Mouse (Mus musculus) R1 (cell line): ENCODE data around the gene Phf24.

Experiments used
- DNase-seq: peaks from one replicate; pipeline ENCODE4 v3.0.0-alpha.2; 2018; ENCODE audit warnings: low read depth, low spot score

Phf24 gene

GRCm38 (mm10) chr4:42913391-42913790 is 3.1 kb upstream of the Phf24 start:
- no peak for DNase-seq

- DNase-seq, result no peak
These were observed 1.1 kb upstream of the Phf24 start for GRCm38 (mm10) chr4:42915311-42915710.

- no peak for DNase-seq
These were observed 494 bp upstream of the Phf24 start for GRCm38 (mm10) chr4:42915966-42916365.

- no peak for DNase-seq
These were observed 928 bp downstream of the Phf24 start for GRCm38 (mm10) chr4:42917402-42917774.

GRCm38 (mm10) chr4:42920726-42921125 is 4.3 kb downstream of the Phf24 start:
- DNase-seq, result no peak

GRCm38 (mm10) chr4:42921536-42921935 is 5.1 kb downstream of the Phf24 start:
- DNase-seq, result no peak

- no peak for DNase-seq
These were observed 5.6 kb downstream of the Phf24 start for GRCm38 (mm10) chr4:42922056-42922455.

GRCm38 (mm10) chr4:42922461-42922860 is 6.0 kb downstream of the Phf24 start:
- DNase-seq, result no peak

GRCm38 (mm10) chr4:42924095-42924710 is 7.7 kb downstream of the Phf24 start:
- DNase-seq, result no peak

- peak; percentile 65 for DNase-seq
These were observed 11.7 kb downstream of the Phf24 start for GRCm38 (mm10) chr4:42928209-42928608.

GRCm38 (mm10) chr4:42928952-42929351 is 12.5 kb downstream of the Phf24 start:
- DNase-seq, result peak; percentile 20

- no peak for DNase-seq
These were observed 15.9 kb downstream of the Phf24 start for GRCm38 (mm10) chr4:42932229-42932969.

GRCm38 (mm10) chr4:42933630-42934029 is 17.2 kb downstream of the Phf24 start:
- DNase-seq, result peak; percentile 75

GRCm38 (mm10) chr4:42941396-42941795 is 24.9 kb downstream of the Phf24 start:
- DNase-seq, result no peak

- DNase-seq, result no peak
These were observed 26.9 kb downstream of the Phf24 start for GRCm38 (mm10) chr4:42943341-42943740.

GRCm38 (mm10) chr4:42944185-42944584 is 27.7 kb downstream of the Phf24 start:
- DNase-seq, result no peak

- DNase-seq, result peak; percentile 44
These were observed 28.6 kb downstream of the Phf24 start for GRCm38 (mm10) chr4:42945043-42945442.

- no peak for DNase-seq
These were observed 29.0 kb downstream of the Phf24 start for GRCm38 (mm10) chr4:42945445-42945844.

- peak; percentile 76 for DNase-seq
These were observed 29.5 kb downstream of the Phf24 start for GRCm38 (mm10) chr4:42945952-42946351.

GRCm38 (mm10) chr4:42946733-42947290 is 30.4 kb downstream of the Phf24 start:
- peak; percentile 56 for DNase-seq

- DNase-seq, result no peak
These were observed 32.1 kb downstream of the Phf24 start for GRCm38 (mm10) chr4:42948527-42948926.

- DNase-seq, result no peak
These were observed 32.7 kb downstream of the Phf24 start for GRCm38 (mm10) chr4:42949051-42949675.

GRCm38 (mm10) chr4:42949676-42950051 is 33.2 kb downstream of the Phf24 start, which contains the start of gene Dnajb5:
Gene Dnajb5 (plus strand): TSS chr4:42949814.
- DNase-seq, result peak; percentile 99
